Comparison of ENCODE assay signal across 24 mouse cellular contexts in the genomic region with DNA sequence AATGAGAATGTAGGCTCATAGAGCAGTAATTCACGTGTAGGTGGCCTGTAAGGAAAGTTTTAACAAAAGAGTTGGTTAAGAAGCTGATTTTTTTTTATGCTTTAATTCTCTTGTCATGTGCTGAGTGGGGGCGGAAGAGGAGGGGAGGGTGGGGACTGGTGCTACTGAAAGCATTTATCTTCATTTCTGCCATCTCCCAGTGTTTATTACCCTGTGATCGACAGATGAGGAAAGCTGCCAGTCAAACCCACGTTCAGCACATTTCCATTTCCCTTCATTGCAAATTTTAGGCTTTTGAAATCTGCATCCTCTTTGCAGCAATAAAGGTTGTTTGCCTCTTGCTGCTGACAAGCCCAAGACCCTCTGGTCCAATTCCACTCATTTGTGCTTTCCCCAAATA.
DNase-seq lines count a peak whose midpoint lies in the region; ATAC-seq lines count a peak whose summit lies in the region.
"Had no signal": no experiment of that assay in that cellular context is flagged by ENCODE, and none has a peak within 500 bp of the region (broad histone marks: within the 10 kb centered on the region; RNA-seq: fewer than 3 reads in every experiment).

No protein-coding gene starts in this region.

- intact Hi-C loops in left cerebral cortex, postnatal 25 days (cut with DNase I), result no loop called here
- intact Hi-C loops in left cerebral cortex, postnatal 36 days (cut with DNase I), result no loop called here

- H3K27ac ChIP-seq in forebrain, embryonic 14.5 days (ENCODE audit: low read depth, low read length), result no peak overlapping the region
- no peak overlapping the region for H3K27ac ChIP-seq in forebrain, embryonic 10.5 days
- H3K27ac ChIP-seq in neural tube, embryonic 15.5 days (replicated peaks), result peak overlapping the region; percentile 39
- H3K27ac ChIP-seq: embryonic facial prominence, embryonic 15.5 days; kidney, postnatal 0 days; midbrain, embryonic 13.5 days had no signal

- no peak overlapping the region for H3K9ac ChIP-seq in forebrain, embryonic 14.5 days (ENCODE audit: low read length)
- H3K9ac ChIP-seq in neural tube, embryonic 15.5 days (replicated peaks), result no peak overlapping the region
- H3K9ac ChIP-seq: embryonic facial prominence, embryonic 15.5 days; heart, embryonic 12.5 days; midbrain, embryonic 13.5 days had no signal

- DNase-seq in forebrain, embryonic 14.5 days (ENCODE audit: low spot score), result peak; percentile 36
- DNase-seq in forebrain, embryonic 10.5 days (ENCODE audit: extremely low spot score, low spot score), result no peak
- peak; percentile 25 to 36 for DNase-seq in left cerebral cortex, postnatal 25 days (ENCODE audit: low spot score in 2 of 2)
- DNase-seq in left cerebral cortex, postnatal 36 days (ENCODE audit: low spot score in 2 of 2), result no peak
- peak; percentile 62 to 83 for DNase-seq in layer of hippocampus, adult 18-20 months (ENCODE audit: low spot score in 2 of 2)
- DNase-seq: adrenal gland, postnatal 10 days; cerebellum, adult 11-12 months; cerebellum, postnatal 14 days; heart, postnatal 14 days; kidney, adult 18-20 months; left cerebral cortex, postnatal 4 days; liver; lung, postnatal 10 days; thymus, adult 18-20 months had no signal

- WGBS in forebrain, embryonic 14.5 days, result 59% methylated on average over 4 of the region's 4 CpGs
- 78% methylated on average over 4 of the region's 4 CpGs for WGBS in forebrain, embryonic 10.5 days
- WGBS in neural tube, embryonic 15.5 days, result 23% methylated on average over 4 of the region's 4 CpGs

- no peak overlapping the region for H3K4me2 ChIP-seq in forebrain, embryonic 14.5 days (ENCODE audit: low read length)
- H3K4me2 ChIP-seq in neural tube, embryonic 15.5 days, result no peak overlapping the region
- H3K4me2 ChIP-seq: embryonic facial prominence, embryonic 15.5 days; heart, embryonic 12.5 days; midbrain, embryonic 13.5 days had no signal

- no peaks in the 10 kb centered on the region for H3K27me3 ChIP-seq in forebrain, embryonic 14.5 days (replicated peaks; ENCODE audit: control insufficient read depth, insufficient read depth, low read length)
- peaks cover 22% of the 10 kb centered on the region for H3K27me3 ChIP-seq in forebrain, embryonic 10.5 days (ENCODE audit: poor library complexity, severe bottlenecking)
- H3K27me3 ChIP-seq in neural tube, embryonic 15.5 days (replicated peaks), result no peaks in the 10 kb centered on the region
- H3K27me3 ChIP-seq: embryonic facial prominence, embryonic 15.5 days; heart, embryonic 12.5 days; midbrain, embryonic 13.5 days; Patski had no signal

- ATAC-seq in forebrain, embryonic 14.5 days, result no peak
- ATAC-seq in neural tube, embryonic 15.5 days (ENCODE audit: low FRiP score), result no peak; the same call in 1 of the 2 replicates
- no peak for ATAC-seq in activated CD4-positive, CD25-positive, alpha-beta regulatory T cell, adult 4 months
- no peak for ATAC-seq in inflammation-experienced regulatory T-cells, adult 6 months
- ATAC-seq: CD4-positive, CD25-positive, alpha-beta regulatory T cell, adult 4 months; midbrain, embryonic 13.5 days; Patski had no signal

- no peaks in the 10 kb centered on the region for H3K9me3 ChIP-seq in forebrain, embryonic 14.5 days (replicated peaks; ENCODE audit: control insufficient read depth, low read length)
- no peaks in the 10 kb centered on the region for H3K9me3 ChIP-seq in forebrain, embryonic 10.5 days
- H3K9me3 ChIP-seq in neural tube, embryonic 15.5 days (replicated peaks), result no peaks in the 10 kb centered on the region
- H3K9me3 ChIP-seq: embryonic facial prominence, embryonic 15.5 days; heart, embryonic 12.5 days; midbrain, embryonic 13.5 days had no signal

- H3K4me1 ChIP-seq in forebrain, embryonic 14.5 days (ENCODE audit: control insufficient read depth, insufficient read depth, low read length), result no peaks in the 10 kb centered on the region
- H3K4me1 ChIP-seq in forebrain, embryonic 10.5 days, result 0 out of 2 replicates have a peak, but pooled peaks cover 3% of the 10 kb centered on the region
- H3K4me1 ChIP-seq in neural tube, embryonic 15.5 days, result peaks cover 13% of the 10 kb centered on the region
- H3K4me1 ChIP-seq: embryonic facial prominence, embryonic 15.5 days; heart, embryonic 12.5 days; midbrain, embryonic 13.5 days had no signal

- H3K36me3 ChIP-seq in forebrain, embryonic 14.5 days (ENCODE audit: control insufficient read depth, insufficient read depth, low read length), result no peaks in the 10 kb centered on the region
- no peaks in the 10 kb centered on the region for H3K36me3 ChIP-seq in forebrain, embryonic 10.5 days (replicated peaks)
- H3K36me3 ChIP-seq in neural tube, embryonic 15.5 days, result no peaks in the 10 kb centered on the region
- H3K36me3 ChIP-seq: embryonic facial prominence, embryonic 15.5 days; heart, embryonic 12.5 days; midbrain, embryonic 13.5 days had no signal

- no peak overlapping the region for H3K4me3 ChIP-seq in forebrain, embryonic 14.5 days (ENCODE audit: low read depth, low read length)
- no peak overlapping the region for H3K4me3 ChIP-seq in forebrain, embryonic 10.5 days
- H3K4me3 ChIP-seq in neural tube, embryonic 15.5 days (replicated peaks), result no peak overlapping the region
- H3K4me3 ChIP-seq: embryonic facial prominence, embryonic 15.5 days; heart, embryonic 12.5 days; midbrain, embryonic 13.5 days; myocyte had no signal

Comparison
In these comparisons a context has a peak if more than half of its experiments do, and no peak if none do; other contexts are left out.
1. DNase-seq: peak in forebrain, embryonic 14.5 days (single experiment), left cerebral cortex, postnatal 25 days (2 of 2) and layer of hippocampus, adult 18-20 months (2 of 2); none in forebrain, embryonic 10.5 days (single experiment) and left cerebral cortex, postnatal 36 days (0 of 2).